Mouse (Mus musculus): ENCODE measurements around the gene Rwdd4a. TPM values are rescaled to one million over a fixed set of nuclear protein-coding genes. Genes with fewer than 3 reads are reported as not detected.

The Rwdd4a gene
- polyA plus RNA-seq, 1 experiment from 2014 or later, result 31.2 TPM

GRCm38 (mm10) chr8:47502546-47502945 is 30.9 kb upstream of the Rwdd4a start:
- no peak overlapping the region for H3K4me3 ChIP-seq (ENCODE audit: low read depth, low read length)
- no peaks in the 10 kb centered on the region for H3K9me3 ChIP-seq (ENCODE audit: control insufficient read depth)
- no peak overlapping the region for H3K27ac ChIP-seq (ENCODE audit: low read depth, low read length)
- WGBS, result 96% methylated on average over 13 of the region's 13 CpGs
- no peak overlapping the region for H3K9ac ChIP-seq (ENCODE audit: low read depth, low read length)
- H3K4me2 ChIP-seq (replicated peaks; ENCODE audit: low read depth), result no peak overlapping the region
- peaks cover 79% of the 10 kb centered on the region for H3K36me3 ChIP-seq (ENCODE audit: control insufficient read depth, insufficient read depth)
- no peak for ATAC-seq
- no peaks in the 10 kb centered on the region for H3K4me1 ChIP-seq (replicated peaks; ENCODE audit: control insufficient read depth, insufficient read depth, low read length)
- TF ChIP-seq CTCF (IDR thresholded peaks at IDR 0.05; ENCODE audit: low read depth), result no peak
- no peaks in the 10 kb centered on the region for H3K27me3 ChIP-seq (replicated peaks; ENCODE audit: control insufficient read depth, insufficient read depth, low read length)

- TF ChIP-seq CTCF (IDR thresholded peaks at IDR 0.05; ENCODE audit: low read depth), result no peak
- Histone ChIP-seq H3K4me2 (replicated peaks; ENCODE audit: low read depth) (no peak overlapping the region), H3K4me1 (replicated peaks; ENCODE audit: control insufficient read depth, insufficient read depth, low read length) (no peaks in the 10 kb centered on the region), H3K9ac (ENCODE audit: low read depth, low read length) (no peak overlapping the region), H3K27ac (ENCODE audit: low read depth, low read length) (no peak overlapping the region), H3K9me3 (ENCODE audit: control insufficient read depth) (no peaks in the 10 kb centered on the region), H3K36me3 (ENCODE audit: control insufficient read depth, insufficient read depth) (peaks cover 77% of the 10 kb centered on the region), H3K4me3 (ENCODE audit: low read depth, low read length) (no peak overlapping the region), H3K27me3 (replicated peaks; ENCODE audit: control insufficient read depth, insufficient read depth, low read length) (no peaks in the 10 kb centered on the region)
- 92% methylated on average over 12 of the region's 12 CpGs for WGBS
- no peak for ATAC-seq
These were observed 28.0 kb upstream of the Rwdd4a start for GRCm38 (mm10) chr8:47505431-47505830.

GRCm38 (mm10) chr8:47510930-47511329 is 22.5 kb upstream of the Rwdd4a start:
- no peak for TF ChIP-seq CTCF (IDR thresholded peaks at IDR 0.05; ENCODE audit: low read depth)
- Histone ChIP-seq H3K9ac (ENCODE audit: low read depth, low read length) (no peak overlapping the region), H3K27ac (ENCODE audit: low read depth, low read length) (no peak overlapping the region), H3K9me3 (ENCODE audit: control insufficient read depth) (no peaks in the 10 kb centered on the region), H3K4me1 (replicated peaks; ENCODE audit: control insufficient read depth, insufficient read depth, low read length) (no peaks in the 10 kb centered on the region), H3K4me2 (replicated peaks; ENCODE audit: low read depth) (no peak overlapping the region), H3K36me3 (ENCODE audit: control insufficient read depth, insufficient read depth) (peaks cover 69% of the 10 kb centered on the region), H3K27me3 (replicated peaks; ENCODE audit: control insufficient read depth, insufficient read depth, low read length) (no peaks in the 10 kb centered on the region), H3K4me3 (ENCODE audit: low read depth, low read length) (no peak overlapping the region)
- no peak for ATAC-seq
- WGBS, result 92% methylated on average over 9 of the region's 9 CpGs

GRCm38 (mm10) chr8:47513601-47514000 is 19.9 kb upstream of the Rwdd4a start:
- Histone ChIP-seq H3K9ac (ENCODE audit: low read depth, low read length) (no peak overlapping the region), H3K36me3 (ENCODE audit: control insufficient read depth, insufficient read depth) (peaks cover 67% of the 10 kb centered on the region), H3K27me3 (replicated peaks; ENCODE audit: control insufficient read depth, insufficient read depth, low read length) (no peaks in the 10 kb centered on the region), H3K4me1 (replicated peaks; ENCODE audit: control insufficient read depth, insufficient read depth, low read length) (no peaks in the 10 kb centered on the region), H3K9me3 (ENCODE audit: control insufficient read depth) (no peaks in the 10 kb centered on the region), H3K27ac (ENCODE audit: low read depth, low read length) (no peak overlapping the region), H3K4me2 (replicated peaks; ENCODE audit: low read depth) (no peak overlapping the region), H3K4me3 (ENCODE audit: low read depth, low read length) (no peak overlapping the region)
- no peak for TF ChIP-seq CTCF (IDR thresholded peaks at IDR 0.05; ENCODE audit: low read depth)
- WGBS, result 97% methylated on average over 15 of the region's 15 CpGs
- ATAC-seq, result no peak

GRCm38 (mm10) chr8:47528094-47528493 is 5.4 kb upstream of the Rwdd4a start:
- TF ChIP-seq CTCF (IDR thresholded peaks at IDR 0.05; ENCODE audit: low read depth), result no peak
- Histone ChIP-seq H3K9me3 (ENCODE audit: control insufficient read depth) (no peaks in the 10 kb centered on the region), H3K27ac (ENCODE audit: low read depth, low read length) (no peak overlapping the region), H3K9ac (ENCODE audit: low read depth, low read length) (no peak overlapping the region), H3K4me2 (replicated peaks; ENCODE audit: low read depth) (no peak overlapping the region), H3K4me1 (replicated peaks; ENCODE audit: control insufficient read depth, insufficient read depth, low read length) (0 out of 2 replicates have a peak, but pooled peaks cover 3% of the 10 kb centered on the region), H3K36me3 (ENCODE audit: control insufficient read depth, insufficient read depth) (peaks cover 55% of the 10 kb centered on the region), H3K27me3 (replicated peaks; ENCODE audit: control insufficient read depth, insufficient read depth, low read length) (no peaks in the 10 kb centered on the region), H3K4me3 (ENCODE audit: low read depth, low read length) (no peak overlapping the region)
- ATAC-seq, result no peak
- WGBS, result 100% methylated on average over 1 of the region's 1 CpGs

- TF ChIP-seq CTCF (IDR thresholded peaks at IDR 0.05; ENCODE audit: low read depth), result no peak
- Histone ChIP-seq H3K36me3 (ENCODE audit: control insufficient read depth, insufficient read depth) (peaks cover 24% of the 10 kb centered on the region), H3K9ac (ENCODE audit: low read depth, low read length) (no peak overlapping the region), H3K4me1 (replicated peaks; ENCODE audit: control insufficient read depth, insufficient read depth, low read length) (no peaks in the 10 kb centered on the region), H3K4me2 (replicated peaks; ENCODE audit: low read depth) (no peak overlapping the region), H3K27ac (ENCODE audit: low read depth, low read length) (no peak overlapping the region), H3K27me3 (replicated peaks; ENCODE audit: control insufficient read depth, insufficient read depth, low read length) (no peaks in the 10 kb centered on the region), H3K9me3 (ENCODE audit: control insufficient read depth) (no peaks in the 10 kb centered on the region), H3K4me3 (ENCODE audit: low read depth, low read length) (no peak overlapping the region)
- no peak for ATAC-seq
- WGBS, result 91% methylated on average over 4 of the region's 4 CpGs
These were observed 4.9 kb downstream of the Rwdd4a start for GRCm38 (mm10) chr8:47538323-47538722.

GRCm38 (mm10) chr8:47542746-47543145 is 9.3 kb downstream of the Rwdd4a start:
- H3K9ac ChIP-seq (ENCODE audit: low read depth, low read length), result no peak overlapping the region
- TF ChIP-seq CTCF (IDR thresholded peaks at IDR 0.05; ENCODE audit: low read depth), result no peak
- H3K4me1 ChIP-seq (replicated peaks; ENCODE audit: control insufficient read depth, insufficient read depth, low read length), result no peaks in the 10 kb centered on the region
- no peak overlapping the region for H3K4me3 ChIP-seq (ENCODE audit: low read depth, low read length)
- 95% methylated on average over 16 of the region's 16 CpGs for WGBS
- H3K36me3 ChIP-seq (ENCODE audit: control insufficient read depth, insufficient read depth), result peaks cover 56% of the 10 kb centered on the region
- no peaks in the 10 kb centered on the region for H3K27me3 ChIP-seq (replicated peaks; ENCODE audit: control insufficient read depth, insufficient read depth, low read length)
- ATAC-seq, result no peak
- no peak overlapping the region for H3K4me2 ChIP-seq (replicated peaks; ENCODE audit: low read depth)
- H3K9me3 ChIP-seq (ENCODE audit: control insufficient read depth), result no peaks in the 10 kb centered on the region
- no peak overlapping the region for H3K27ac ChIP-seq (ENCODE audit: low read depth, low read length)
